Comparison of ENCODE assay signal across 18 mouse cellular contexts in genomic region chr5:20669456-20669855, GRCm38 (mm10).
"Had no signal": no experiment of that assay in that cellular context is flagged by ENCODE, and none has a peak within 500 bp of the region (broad histone marks: within the 10 kb centered on the region; RNA-seq: fewer than 3 reads in every experiment).

No protein-coding gene starts in this region.

- ATAC-seq: midbrain, embryonic 13.5 days; midbrain, embryonic 16.5 days had no signal

- H3K9me3 ChIP-seq: midbrain, embryonic 10.5 days; midbrain, embryonic 13.5 days; neural tube, embryonic 13.5 days; neural tube, embryonic 15.5 days had no signal

- DNase-seq: lung, adult 18-20 months; lung, embryonic 14.5 days; lung, postnatal 10 days; lung, postnatal 4 days; retina, postnatal 1 day; right cerebral cortex, adult 18-20 months; right cerebral cortex, postnatal 25 days; right cerebral cortex, postnatal 4 days; spleen, adult 18-20 months; thymus, adult 18-20 months; thymus, postnatal 14 days; thymus, postnatal 36 days had no signal

- H3K4me1 ChIP-seq: midbrain, embryonic 13.5 days; neural tube, embryonic 13.5 days; neural tube, embryonic 15.5 days had no signal

- H3K9ac ChIP-seq: lung, embryonic 14.5 days; midbrain, embryonic 13.5 days; neural tube, embryonic 13.5 days; neural tube, embryonic 15.5 days had no signal

- H3K4me2 ChIP-seq: lung, embryonic 14.5 days; midbrain, embryonic 13.5 days; neural tube, embryonic 13.5 days; neural tube, embryonic 15.5 days had no signal

- H3K36me3 ChIP-seq: midbrain, embryonic 10.5 days; midbrain, embryonic 13.5 days; neural tube, embryonic 15.5 days had no signal

- H3K27ac ChIP-seq: midbrain, embryonic 10.5 days; midbrain, embryonic 13.5 days; neural tube, embryonic 13.5 days; neural tube, embryonic 15.5 days had no signal

- H3K4me3 ChIP-seq: midbrain, embryonic 10.5 days; midbrain, embryonic 13.5 days; myocyte; neural tube, embryonic 13.5 days; neural tube, embryonic 15.5 days had no signal

- H3K27me3 ChIP-seq: midbrain, embryonic 13.5 days; neural tube, embryonic 13.5 days; neural tube, embryonic 15.5 days had no signal
